Mouse (Mus musculus) liver, postnatal 0 days (tissue): Measurements from ENCODE around the gene Ccdc88c. TPM values are rescaled to one million over a fixed set of nuclear protein-coding genes. Genes with fewer than 3 reads are reported as not detected.

Experiments used
- ATAC-seq: fragments of 200-750 bp; cut with Nextera tagmentation; 2 replicates; pipeline ENCODE4 v1.8.0; 2017; ENCODE audit warnings: mild to moderate bottlenecking, moderate library complexity
- DNase-seq: peaks from one replicate; pipeline ENCODE4 v3.0.0-alpha.2; 2016
- H3K27ac ChIP-seq: fragments of 300-500 bp; sonication (generic); 2 replicates; pipeline ENCODE4 v1.5.1; 2014; ENCODE audit warnings: antibody characterized with exemption, moderate library complexity, mild to moderate bottlenecking, low read depth
- H3K27me3 ChIP-seq: fragments of 300-500 bp; sonication (generic); 2 replicates; pipeline ENCODE4 v1.6.1; 2014; ENCODE audit warnings: low read length, control low read depth, mixed read lengths; ENCODE audit not compliant: insufficient read depth
- H3K36me3 ChIP-seq: fragments of 300-500 bp; sonication (generic); replicated peaks from 2 replicates; pipeline ENCODE4 v1.6.1; 2014; ENCODE audit warnings: mild to moderate bottlenecking, control low read depth, low read length, moderate library complexity, mixed read lengths; ENCODE audit not compliant: insufficient read depth
- H3K4me1 ChIP-seq: fragments of 300-500 bp; sonication (generic); 2 replicates; pipeline ENCODE4 v1.6.1; 2014; ENCODE audit warnings: antibody characterized with exemption, mild to moderate bottlenecking, control low read depth; ENCODE audit not compliant: insufficient read depth
- H3K4me2 ChIP-seq: fragments of 300-500 bp; sonication (generic); 2 replicates; pipeline ENCODE4 v1.6.1; 2014; ENCODE audit warnings: low read depth, mild to moderate bottlenecking, low read length, moderate library complexity, mixed read lengths
- H3K4me3 ChIP-seq: fragments of 300-500 bp; sonication (generic); 2 replicates; pipeline ENCODE4 v1.5.1; 2014; ENCODE audit warnings: low read depth, low read length
- H3K9ac ChIP-seq: fragments of 300-500 bp; sonication (generic); replicated peaks from 2 replicates; pipeline ENCODE4 v1.6.1; 2014; ENCODE audit warnings: mild to moderate bottlenecking, moderate library complexity
- H3K9me3 ChIP-seq: fragments of 300-500 bp; sonication (generic); 2 replicates; pipeline ENCODE4 v1.6.1; 2016; ENCODE audit warnings: mild to moderate bottlenecking, control low read depth, low read length, mixed read lengths
- CTCF ChIP-seq: sonication (generic); IDR thresholded peaks from 2 replicates; pipeline ENCODE4 v1.5.1; 2016; ENCODE audit warnings: antibody characterized with exemption, low read depth
- EP300 ChIP-seq: IDR thresholded peaks from 2 replicates; pipeline ENCODE4 v1.6.1; 2016; ENCODE audit warnings: antibody characterized with exemption, low read depth, mild to moderate bottlenecking
- WGBS: fragments of 180-500 bp; shearing (Covaris S2); extraction: QIAGEN DNeasy Blood & Tissue Kit; methylation state at CpG from one replicate; pipeline ENCODE4 v1.1.7; 2014; ENCODE audit not compliant: insufficient replicate concordance; 5-methylcytosine and 5-hydroxymethylcytosine counted together
- polyA plus RNA-seq: library from polyadenylated mRNA; unstranded; fragments of >200 nt; fragmentation: Nextera tagmentation; extraction: Ambion mirVana; gene quantifications from 2 replicates; pipeline ENCODE4 v1.2.1, GENCODE M21; 2015

Gene Ccdc88c
- polyA plus RNA-seq, 1 experiment from 2014 or later = 4.2 TPM

DNA sequence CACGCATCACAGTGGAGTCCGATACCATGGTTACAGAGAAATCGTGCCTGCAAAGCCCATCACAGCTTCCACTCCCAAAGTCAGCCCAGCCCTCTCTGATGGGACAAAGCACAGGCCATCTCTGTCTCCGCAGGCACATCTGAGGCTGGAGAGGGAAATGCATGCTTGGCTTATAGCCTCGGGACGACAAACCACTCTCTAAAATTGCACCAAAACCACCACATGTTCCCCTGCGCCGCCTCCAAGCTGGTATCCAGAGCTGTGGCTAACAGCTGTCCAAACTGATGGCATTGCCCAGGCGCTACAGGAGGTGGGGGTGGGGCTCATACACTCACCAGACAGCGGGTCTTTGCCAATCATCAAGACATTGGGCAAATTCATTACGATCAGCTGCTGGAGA, 45.3 kb downstream of the Ccdc88c start:
- Histone ChIP-seq H3K27ac (no peak overlapping the region), H3K27me3 (no peaks in the 10 kb centered on the region), H3K36me3 (0 out of 2 replicates have a peak, but pooled peaks cover 7% of the 10 kb centered on the region), H3K4me1 (no peaks in the 10 kb centered on the region), H3K9me3 (no peaks in the 10 kb centered on the region), H3K4me3 (no peak overlapping the region), H3K4me2 (no peak overlapping the region), H3K9ac (no peak overlapping the region)
- 79% methylated on average over 11 of the region's 11 CpGs for WGBS
- no peak for DNase-seq
- TF ChIP-seq EP300 (no peak), CTCF (no peak)
- ATAC-seq = no peak

DNA sequence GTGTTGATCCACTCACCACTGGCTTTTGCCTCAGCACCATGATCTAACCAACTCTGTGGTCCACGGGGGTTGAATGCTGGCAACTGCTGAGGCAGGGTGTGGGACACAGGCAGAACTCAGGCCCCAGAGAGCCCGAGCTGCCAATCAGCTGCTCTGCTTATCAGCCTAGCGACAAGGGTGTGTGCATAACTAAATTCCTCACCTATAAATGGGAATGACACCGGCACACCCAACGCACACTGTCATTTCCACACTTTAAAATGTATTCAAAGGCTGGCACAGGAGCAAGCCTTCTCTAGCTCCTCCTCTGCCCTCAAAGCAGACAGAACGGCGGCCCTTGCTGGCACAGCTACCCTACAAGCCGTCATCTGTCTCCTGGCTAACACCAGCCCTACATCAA, 46.6 kb downstream of the Ccdc88c start:
- 0 out of 2 replicates have a peak, but pooled peaks cover 7% of the 10 kb centered on the region for H3K36me3 ChIP-seq
- no peak overlapping the region for H3K27ac ChIP-seq
- H3K4me2 ChIP-seq = no peak overlapping the region
- ATAC-seq = no peak
- H3K9ac ChIP-seq = no peak overlapping the region
- DNase-seq = no peak
- H3K4me1 ChIP-seq = no peaks in the 10 kb centered on the region
- 72% methylated on average over 8 of the region's 8 CpGs for WGBS
- TF ChIP-seq EP300 = no peak
- no peak for TF ChIP-seq CTCF
- no peaks in the 10 kb centered on the region for H3K27me3 ChIP-seq
- H3K9me3 ChIP-seq = no peaks in the 10 kb centered on the region
- no peak overlapping the region for H3K4me3 ChIP-seq

GRCm38 (mm10) chr12:100980551-100981008, 48.3 kb downstream of the Ccdc88c start:
- Histone ChIP-seq H3K9me3 (no peaks in the 10 kb centered on the region), H3K4me1 (no peaks in the 10 kb centered on the region), H3K4me3 (no peak overlapping the region), H3K36me3 (0 out of 2 replicates have a peak, but pooled peaks cover 9% of the 10 kb centered on the region), H3K27ac (no peak overlapping the region), H3K27me3 (no peaks in the 10 kb centered on the region), H3K4me2 (no peak overlapping the region), H3K9ac (no peak overlapping the region)
- ATAC-seq = no peak
- no peak for DNase-seq
- TF ChIP-seq CTCF (no peak), EP300 (no peak)
- 83% methylated on average over 9 of the region's 9 CpGs for WGBS

DNA sequence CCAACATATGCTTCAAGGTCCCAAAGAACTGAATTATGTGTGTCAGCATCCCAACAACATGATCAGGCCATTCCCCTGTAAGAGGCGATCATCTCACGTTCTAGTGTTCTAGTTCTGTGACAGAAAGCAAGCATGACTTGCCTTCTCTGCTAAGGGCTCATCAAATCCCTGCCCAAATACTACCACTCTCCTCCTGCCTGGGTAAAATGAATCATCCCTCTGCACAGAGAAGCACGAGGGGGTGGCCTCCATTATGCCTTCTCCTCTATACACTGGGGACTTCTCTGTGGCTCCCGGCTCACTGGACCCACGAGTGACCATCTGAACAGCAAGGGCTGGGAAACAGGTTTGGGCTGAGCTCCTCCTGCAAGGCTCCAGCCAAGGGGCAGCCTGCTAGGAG, 49.2 kb downstream of the Ccdc88c start:
- TF ChIP-seq EP300 (no peak), CTCF (no peak)
- WGBS = 82% methylated on average over 5 of the region's 5 CpGs
- H3K36me3 ChIP-seq = 0 out of 2 replicates have a peak, but pooled peaks cover 9% of the 10 kb centered on the region
- H3K4me2 ChIP-seq = no peak overlapping the region
- ATAC-seq = no peak
- no peak overlapping the region for H3K4me3 ChIP-seq
- no peaks in the 10 kb centered on the region for H3K9me3 ChIP-seq
- H3K9ac ChIP-seq = no peak overlapping the region
- H3K27ac ChIP-seq = no peak overlapping the region
- no peaks in the 10 kb centered on the region for H3K27me3 ChIP-seq
- no peaks in the 10 kb centered on the region for H3K4me1 ChIP-seq
- no peak for DNase-seq

- 52% methylated on average over 15 of the region's 15 CpGs for WGBS
- TF ChIP-seq EP300 (no peak), CTCF (no peak)
- Histone ChIP-seq H3K4me2 (no peak overlapping the region), H3K9me3 (no peaks in the 10 kb centered on the region), H3K27me3 (no peaks in the 10 kb centered on the region), H3K4me1 (no peaks in the 10 kb centered on the region; the same call in 1 of the 2 replicates), H3K9ac (no peak overlapping the region), H3K36me3 (0 out of 2 replicates have a peak, but pooled peaks cover 9% of the 10 kb centered on the region), H3K4me3 (no peak overlapping the region), H3K27ac (no peak overlapping the region)
- DNase-seq (no peak), ATAC-seq (no peak)
Measured at GRCm38 (mm10) chr12:100977958-100978725, 50.7 kb downstream of the Ccdc88c start.

GRCm38 (mm10) chr12:100977551-100977950, 51.3 kb downstream of the Ccdc88c start:
- no peaks in the 10 kb centered on the region; the same call in 1 of the 2 replicates for H3K4me1 ChIP-seq
- H3K27me3 ChIP-seq = no peaks in the 10 kb centered on the region
- TF ChIP-seq CTCF (no peak), EP300 (no peak)
- DNase-seq (no peak), ATAC-seq (no peak)
- no peak overlapping the region for H3K4me3 ChIP-seq
- no peaks in the 10 kb centered on the region for H3K9me3 ChIP-seq
- H3K27ac ChIP-seq = no peak overlapping the region
- no peak overlapping the region for H3K4me2 ChIP-seq
- H3K9ac ChIP-seq = no peak overlapping the region
- 0 out of 2 replicates have a peak, but pooled peaks cover 9% of the 10 kb centered on the region for H3K36me3 ChIP-seq
